Mouse (Mus musculus) olfactory bulb, adult 2 months (tissue): ENCODE results near the gene Cyb561d1. TPM values are rescaled to one million over a fixed set of nuclear protein-coding genes. Genes with fewer than 3 reads are reported as not detected.

Experiments
- H3K27ac ChIP-seq: fragments of 200-500 bp; 2 replicates; pipeline ENCODE4 v1.5.1; 2012; ENCODE audit warnings: low read depth, low read length; ENCODE audit not compliant: insufficient read depth
- H3K4me1 ChIP-seq: fragments of 200-500 bp; 2 replicates; pipeline ENCODE4 v1.6.1; 2012; ENCODE audit warnings: low read length; ENCODE audit not compliant: control insufficient read depth, insufficient read depth
- H3K4me3 ChIP-seq: fragments of 200-500 bp; 2 replicates; pipeline ENCODE4 v1.5.1; 2012; ENCODE audit warnings: mild to moderate bottlenecking, low read depth, low read length, moderate library complexity; ENCODE audit not compliant: insufficient read depth
- CTCF ChIP-seq: fragments of 200-500 bp; IDR thresholded peaks from 2 replicates; pipeline ENCODE4 v1.5.1; 2012; ENCODE audit warnings: low read depth, mild to moderate bottlenecking, low read length, moderate library complexity; ENCODE audit not compliant: insufficient read depth
- POLR2A ChIP-seq: fragments of 200-500 bp; IDR thresholded peaks from 2 replicates; pipeline ENCODE4 v1.6.1; 2012; ENCODE audit warnings: mild to moderate bottlenecking, low read depth, low read length, moderate library complexity; ENCODE audit not compliant: insufficient read depth
- WGBS: fragments of 180-500 bp; shearing (Covaris S2); methylation state at CpG from one replicate; pipeline ENCODE4 v1.1.7; 2018; 5-methylcytosine and 5-hydroxymethylcytosine counted together
- polyA plus RNA-seq: library from polyadenylated mRNA; stranded (reverse); fragments of >200 nt; gene quantifications from 2 replicates; pipeline ENCODE4 v1.2.4, GENCODE M21; 2012; ENCODE audit warnings: low replicate concordance; ENCODE audit not compliant: missing spikeins, insufficient read depth, insufficient read length

Gene Cyb561d1
- polyA plus RNA-seq, 1 experiment, result not detected

DNA sequence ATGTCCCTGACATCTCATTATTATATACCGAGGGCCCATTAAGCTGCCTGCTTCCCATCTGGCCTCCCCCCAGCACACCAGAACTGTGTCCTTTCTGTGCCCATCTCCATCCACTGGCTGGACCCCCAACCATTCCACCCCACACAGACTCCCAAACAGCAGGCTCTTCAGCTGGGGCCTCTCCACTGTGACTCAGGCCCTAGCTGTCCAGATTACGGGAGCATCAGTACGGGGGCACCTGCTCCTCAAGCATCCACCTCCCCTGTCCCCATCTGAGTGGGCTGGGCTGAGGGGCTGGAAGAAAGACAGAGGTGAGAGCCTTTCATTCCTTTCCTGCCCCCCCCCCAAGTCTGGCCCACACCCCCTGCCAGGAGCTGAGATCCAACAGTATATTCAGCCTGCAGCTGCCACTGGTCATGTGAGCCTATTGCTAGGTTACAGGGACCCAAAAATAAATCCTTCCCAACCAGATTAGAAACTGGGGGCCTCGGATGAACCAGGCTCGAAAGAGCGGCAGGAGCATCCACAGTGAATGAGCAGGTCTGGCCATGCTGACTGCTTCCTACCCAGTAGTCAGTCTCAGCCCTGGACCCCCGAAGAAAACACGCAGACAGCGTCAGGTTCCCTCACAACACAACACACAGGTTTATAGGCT lies 42.5 kb downstream of the Cyb561d1 start:
- Histone ChIP-seq H3K27ac (peak overlapping the region; percentile 99), H3K4me1 (peaks cover 23% of the 10 kb centered on the region), H3K4me3 (peak overlapping the region; percentile 14; the same call in 1 of the 2 replicates)
- TF ChIP-seq POLR2A (peak; percentile 35; the same call in 1 of the 2 replicates), CTCF (no peak)
- WGBS, result 13% methylated on average over 9 of the region's 9 CpGs

DNA sequence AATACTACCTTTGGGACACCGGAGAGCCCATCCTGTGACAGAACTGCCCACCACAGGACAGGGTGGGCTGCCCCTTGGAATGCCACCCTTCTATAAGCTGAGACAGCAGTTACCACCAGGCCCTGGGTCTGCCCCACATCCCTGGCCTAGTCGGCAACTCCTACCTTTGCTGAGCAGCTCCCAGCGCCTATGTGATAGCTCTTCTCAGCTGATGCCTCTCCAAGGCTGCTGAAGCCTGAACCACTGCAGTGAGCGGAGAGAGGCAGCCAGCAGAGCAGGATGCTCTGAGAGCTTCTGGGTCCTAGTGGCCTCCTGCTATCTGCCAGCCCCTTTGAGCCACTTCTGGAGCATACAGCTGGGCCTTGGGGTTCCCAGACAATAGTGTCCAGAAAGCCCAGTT lies 46.4 kb downstream of the Cyb561d1 start, which contains the start of gene Gpr61:
Gene Gpr61, minus strand, starts transcription at position 227 of the 400 bp plus-strand sequence.
- Histone ChIP-seq H3K27ac (peak within 1 kb of the TSS; percentile 90), H3K4me1 (peaks cover 37% of the 10 kb centered on the region), H3K4me3 (peak within 1 kb of the TSS; percentile 79)
- WGBS, result 29% methylated on average over 4 of the region's 4 CpGs
- TF ChIP-seq POLR2A, result peak; percentile 45
- no peak for TF ChIP-seq CTCF

DNA sequence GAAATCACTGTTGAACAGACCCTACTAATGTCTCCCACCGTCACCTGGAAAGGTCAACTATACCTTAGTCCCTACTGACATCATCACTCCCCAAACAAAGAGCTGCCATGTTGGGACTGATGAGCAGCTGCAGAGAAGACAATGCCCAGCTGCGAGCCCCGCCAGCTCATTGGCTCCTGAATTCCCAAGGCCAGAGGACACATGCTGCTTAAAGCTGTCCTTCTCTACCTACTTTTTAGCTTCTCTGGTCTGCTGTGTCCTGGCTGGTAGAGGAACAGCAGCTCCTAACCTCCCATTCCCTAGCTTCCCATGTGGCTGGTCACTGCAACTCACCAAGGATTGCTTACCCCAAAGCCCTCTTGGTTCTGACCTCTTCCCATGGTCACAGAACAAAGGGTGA lies 48.7 kb downstream of the Cyb561d1 start:
- WGBS, result 82% methylated on average over 3 of the region's 3 CpGs
- Histone ChIP-seq H3K4me1 (peaks cover 20% of the 10 kb centered on the region), H3K27ac (no peak overlapping the region), H3K4me3 (no peak overlapping the region)
- TF ChIP-seq POLR2A (no peak), CTCF (no peak)

DNA sequence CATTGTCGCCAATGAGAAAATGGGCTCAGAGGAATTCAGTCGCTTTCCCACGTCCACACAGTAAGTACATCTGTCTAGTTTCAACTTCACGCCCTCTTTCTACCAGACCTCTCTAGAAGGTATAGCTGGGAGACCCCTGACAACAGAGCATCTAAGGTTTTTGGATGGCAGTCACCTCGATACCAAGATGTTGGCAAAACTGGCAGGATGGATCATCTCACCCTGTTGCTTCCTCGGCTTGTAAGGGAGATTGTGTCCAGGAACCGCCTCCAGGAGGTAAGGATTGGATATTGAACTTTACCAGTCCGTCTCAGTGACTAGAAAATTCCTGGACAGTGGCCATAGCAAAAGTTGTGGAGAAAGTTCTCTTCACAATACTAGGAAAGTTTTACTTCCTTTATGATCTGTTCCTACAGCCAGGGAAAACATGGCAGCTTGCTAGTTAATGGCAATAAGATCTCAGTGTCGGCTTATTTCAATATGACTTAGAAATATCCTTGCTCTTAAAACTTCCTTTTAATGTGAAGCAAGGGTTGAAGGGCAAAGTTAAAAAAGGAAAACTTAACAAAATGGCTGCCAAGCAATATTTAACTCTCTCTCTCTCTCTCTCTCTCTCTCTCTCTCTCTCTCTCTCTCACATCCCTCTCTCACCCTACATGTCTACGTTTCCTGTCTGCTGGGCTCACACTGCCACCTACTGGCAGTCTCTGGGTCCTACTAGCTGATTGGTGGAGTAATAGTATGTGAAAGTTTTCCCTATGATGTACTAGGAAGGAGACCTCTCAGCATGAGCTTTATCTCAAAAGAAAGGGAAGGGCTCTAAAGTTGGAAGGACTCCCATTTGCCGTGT lies 53.4 kb downstream of the Cyb561d1 start:
- H3K4me3 ChIP-seq, result no peak overlapping the region
- 54% methylated on average over 11 of the region's 11 CpGs for WGBS
- H3K4me1 ChIP-seq, result peaks cover 18% of the 10 kb centered on the region
- no peak overlapping the region for H3K27ac ChIP-seq
- no peak for TF ChIP-seq CTCF
- no peak for TF ChIP-seq POLR2A

DNA sequence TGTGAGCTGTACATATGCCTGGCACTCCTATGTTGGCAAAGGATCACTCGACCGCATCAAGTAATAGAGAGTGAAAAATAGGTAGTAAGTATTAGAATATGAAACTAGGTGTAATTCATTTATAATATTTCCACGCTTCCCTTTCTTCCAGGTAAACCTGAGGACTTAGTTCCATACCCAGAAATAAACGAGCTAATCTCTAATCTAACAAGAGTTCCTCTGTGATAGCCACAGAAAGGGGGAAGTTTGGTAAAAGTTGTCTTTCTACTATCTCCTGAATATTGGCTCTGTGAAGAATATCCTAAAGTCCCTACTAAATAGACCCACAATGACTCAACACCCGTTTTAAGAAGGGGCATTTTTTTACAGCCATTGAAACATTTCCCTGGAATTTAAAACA lies 54.3 kb downstream of the Cyb561d1 start:
- TF ChIP-seq CTCF (no peak), POLR2A (no peak)
- no peak overlapping the region for H3K4me3 ChIP-seq
- 54% methylated on average over 5 of the region's 5 CpGs for WGBS
- peaks cover 13% of the 10 kb centered on the region for H3K4me1 ChIP-seq
- H3K27ac ChIP-seq, result no peak overlapping the region

Other genes starting within 250 kb of the Cyb561d1 start
- gene Gstm3, start 231.9 kb downstream of the Cyb561d1 start, polyA plus RNA-seq, result not detected in 2 replicates
- not detected in 2 replicates for gene Gstm2, start 214.8 kb downstream of the Cyb561d1 start, polyA plus RNA-seq
- not detected in 2 replicates for gene Gstm1, start 183.2 kb downstream of the Cyb561d1 start, polyA plus RNA-seq
- gene Gstm4, start 156.3 kb downstream of the Cyb561d1 start, polyA plus RNA-seq, result not detected in 2 replicates
- not detected in 2 replicates for gene Ampd2, start 114.6 kb downstream of the Cyb561d1 start, polyA plus RNA-seq
- gene Gnat2, start 108.4 kb downstream of the Cyb561d1 start, polyA plus RNA-seq, result not detected in 2 replicates
- gene Gnai3, start 55.1 kb downstream of the Cyb561d1 start, polyA plus RNA-seq, result not detected in 2 replicates
- gene Gpr61, start 46.3 kb downstream of the Cyb561d1 start, polyA plus RNA-seq, result not detected in 2 replicates
- gene Amigo1, start 14.9 kb downstream of the Cyb561d1 start, polyA plus RNA-seq, result 177 and 487 TPM in 2 replicates
- not detected in 2 replicates for gene Atxn7l2, start 9.7 kb upstream of the Cyb561d1 start, polyA plus RNA-seq
- gene Sypl2, start 25.4 kb upstream of the Cyb561d1 start, polyA plus RNA-seq, result not detected in 2 replicates
- gene Psma5, start 55.7 kb upstream of the Cyb561d1 start, polyA plus RNA-seq, result not detected in 2 replicates
- gene Sort1, start 82.9 kb upstream of the Cyb561d1 start, polyA plus RNA-seq, result 89.7 TPM in 1 of 2 replicates, not detected in the other
- not detected in 2 replicates for gene Mybphl, start 163.7 kb upstream of the Cyb561d1 start, polyA plus RNA-seq
- not detected in 2 replicates for gene Psrc1, start 182.6 kb upstream of the Cyb561d1 start, polyA plus RNA-seq
- not detected in 2 replicates for gene Celsr2, start 214.3 kb upstream of the Cyb561d1 start, polyA plus RNA-seq
- 343 TPM in 1 of 2 replicates, not detected in the other for gene Sars, start 244.0 kb upstream of the Cyb561d1 start, polyA plus RNA-seq